19 mouse cellular contexts compared by ENCODE assay signal in genomic region chr12:5551901-5552300, GRCm38 (mm10).
A peak's percentile ranks its signal among the peaks of the same experiment; 100 is the strongest.
DNase-seq lines count a peak whose midpoint lies in the region.
"Had no signal": no experiment of that assay in that cellular context is flagged by ENCODE, and none has a peak within 500 bp of the region (broad histone marks: within the 10 kb centered on the region; RNA-seq: fewer than 3 reads in every experiment).

No protein-coding gene starts in this region.

- no peaks in the 10 kb centered on the region for H3K36me3 ChIP-seq in limb, embryonic 10.5 days
- H3K36me3 ChIP-seq: embryonic facial prominence, embryonic 15.5 days; forebrain, embryonic 10.5 days; heart, embryonic 10.5 days; hindbrain, embryonic 13.5 days had no signal

- DNase-seq in retina, postnatal 1 day: peak; percentile 6
- DNase-seq in retina, embryonic 14.5 days (ENCODE audit: low spot score): no peak
- DNase-seq in adrenal gland, postnatal 10 days: peak; percentile 55
- DNase-seq in limb, embryonic 10.5 days (ENCODE audit: low spot score): peak; percentile 31
- DNase-seq in skeletal muscle tissue, adult 2 months (ENCODE audit: low read depth, low spot score): peak; percentile 16
- no peak for DNase-seq in cerebellum, adult 11 months
- DNase-seq in ovary, postnatal 14 days (ENCODE audit: low spot score): no peak
- DNase-seq in urinary bladder, postnatal 14 days (ENCODE audit: low spot score): no peak
- DNase-seq: cerebellum, adult 2 months; cerebellum, postnatal 10 days; heart, adult 18-20 months; heart, postnatal 10 days had no signal

- no peaks in the 10 kb centered on the region for H3K27me3 ChIP-seq in limb, embryonic 10.5 days (ENCODE audit: low read depth, poor library complexity, severe bottlenecking)
- H3K27me3 ChIP-seq: CH12.LX; embryonic facial prominence, embryonic 15.5 days; hindbrain, embryonic 13.5 days had no signal

- H3K4me3 ChIP-seq in limb, embryonic 10.5 days: no peak overlapping the region
- H3K4me3 ChIP-seq: embryonic facial prominence, embryonic 15.5 days; erythroblast, embryonic 14.5 days; forebrain, embryonic 10.5 days; heart, embryonic 10.5 days; hindbrain, embryonic 13.5 days had no signal

- H3K27ac ChIP-seq in limb, embryonic 10.5 days: peak overlapping the region; percentile 53; the same call in 1 of the 2 replicates
- H3K27ac ChIP-seq: embryonic facial prominence, embryonic 15.5 days; forebrain, embryonic 10.5 days; heart, embryonic 10.5 days; hindbrain, embryonic 13.5 days; hindbrain, postnatal 0 days had no signal

- no peaks in the 10 kb centered on the region for H3K9me3 ChIP-seq in limb, embryonic 10.5 days (replicated peaks)
- H3K9me3 ChIP-seq: embryonic facial prominence, embryonic 15.5 days; forebrain, embryonic 10.5 days; heart, embryonic 10.5 days; hindbrain, embryonic 13.5 days had no signal

- peaks cover 26% of the 10 kb centered on the region for H3K4me1 ChIP-seq in limb, embryonic 10.5 days
- H3K4me1 ChIP-seq: heart, embryonic 10.5 days had no signal

- WGBS in limb, embryonic 10.5 days: 51% methylated on average over 2 of the region's 2 CpGs

Comparison
In these comparisons a context has a peak if more than half of its experiments do, and no peak if none do; other contexts are left out.
1. DNase-seq: peak in retina, postnatal 1 day (single experiment), adrenal gland, postnatal 10 days (single experiment), limb, embryonic 10.5 days (single experiment) and skeletal muscle tissue, adult 2 months (single experiment); none in retina, embryonic 14.5 days (single experiment), cerebellum, adult 11 months (single experiment), ovary, postnatal 14 days (single experiment) and urinary bladder, postnatal 14 days (single experiment).